Mouse (Mus musculus): ENCODE measurements around the gene Slc25a38.

DNA sequence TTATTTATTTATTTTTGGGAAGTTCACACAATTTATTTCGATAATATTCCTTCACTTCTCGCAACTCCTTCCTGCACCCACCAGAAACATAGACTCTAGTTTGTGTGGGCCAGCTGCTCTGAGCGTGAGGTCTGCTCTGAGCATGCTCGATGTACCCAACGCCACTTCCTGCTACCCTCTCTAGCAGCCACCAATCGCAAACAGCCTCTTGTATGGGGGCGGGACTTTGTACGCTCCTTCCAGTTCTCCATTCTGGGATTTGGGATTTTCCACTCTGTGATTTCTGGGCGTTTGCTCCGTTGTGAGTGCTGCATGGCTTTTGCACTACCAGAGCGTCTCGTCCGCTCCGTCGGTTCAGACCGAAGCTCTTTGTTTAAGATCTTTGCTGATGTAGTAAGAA lies 53.7 kb downstream of the Slc25a38 start:
- no peak for TF ChIP-seq CTCF (conservative IDR thresholded peaks at IDR 0.05; ENCODE audit: low read length)
- TF ChIP-seq NANOG (IDR thresholded peaks at IDR 0.05; ENCODE audit: borderline replicate concordance, low read length), result no peak
- TF ChIP-seq POU5F1 (IDR thresholded peaks at IDR 0.05; ENCODE audit: borderline replicate concordance, low read length), result no peak
